Mouse (Mus musculus) kidney, adult 2 months (tissue): Measurements from ENCODE around the gene Gpr39.

ENCODE experiments used
- CTCF ChIP-seq: fragments of 200-500 bp; conservative IDR thresholded peaks from 2 replicates; pipeline ENCODE4 v1.5.1; 2011; ENCODE audit warnings: low read depth, mild to moderate bottlenecking, control low read depth, low read length, moderate library complexity, mixed read lengths; ENCODE audit not compliant: insufficient read depth, insufficient read length
- POLR2A ChIP-seq: fragments of 200-500 bp; IDR thresholded peaks from one replicate; pipeline ENCODE4 v1.6.1; 2011; ENCODE audit warnings: low read depth, low read length, control low read depth

GRCm38 (mm10) chr1:125675186-125675585, 1.6 kb upstream of the Gpr39 start:
- TF ChIP-seq CTCF (no peak), POLR2A (no peak)
